Mouse (Mus musculus) adrenal gland, postnatal 36 days (tissue): ENCODE results near the gene Hspg2. TPM values are rescaled to one million over a fixed set of nuclear protein-coding genes. Genes with fewer than 3 reads are reported as not detected.

Experiments
- microRNA-seq: library from miRNA; unstranded; fragments of <30 nt; microRNA quantifications from one replicate; pipeline ENCODE4 v1.2.0, GENCODE M21; 2021
- total RNA-seq, 2 experiments: library from RNA; stranded (reverse); gene quantifications; 2 replicates each; pipeline ENCODE4 v1.2.3; 2021

The Hspg2 gene
- total RNA-seq, 2 experiments from 2014 or later: 141 to 263 TPM

Small RNA genes lying within 50 kb of the gene (microRNA-seq; reads per million reads assigned to microRNA genes)
- gene Mir7018: 4.2 reads per million, percentile 12 among the genes with 10 or more reads in this experiment

Other genes with a start within 250 kb of the Hspg2 start
- gene Wnt4, start 191.3 kb upstream of the Hspg2 start, total RNA-seq: 10 to 100 TPM; 85.4 to 96.6 TPM
- 100 to 1,000 TPM; 436 to 446 TPM for gene Cdc42, start 111.0 kb upstream of the Hspg2 start, total RNA-seq
- gene Cela3a, start 59.0 kb upstream of the Hspg2 start, total RNA-seq: not detected
- gene Cela3b, start 38.2 kb upstream of the Hspg2 start, total RNA-seq: not detected
- gene 1700013G24Rik, start 15.5 kb upstream of the Hspg2 start, total RNA-seq: not detected
- gene Ldlrad2, start 105.8 kb downstream of the Hspg2 start, total RNA-seq: not detected
- gene Usp48, start 125.0 kb downstream of the Hspg2 start, total RNA-seq: 100 to 1,000 TPM; 100 to 116 TPM
- 100 to 1,000 TPM; 102 to 123 TPM for gene Rap1gap, start 196.0 kb downstream of the Hspg2 start, total RNA-seq